Mouse (Mus musculus) neutrophil, adult 59 days (primary cell): ENCODE data around the gene Gm20708. TPM values are rescaled to one million over a fixed set of nuclear protein-coding genes. Genes with fewer than 3 reads are reported as not detected.

Experiments used
- total RNA-seq, 2 experiments: library from RNA; stranded (reverse); gene quantifications; 1 replicate in 1 of 2; 2 replicates in 1 of 2; pipeline ENCODE4 v1.2.4; 2023

The Gm20708 gene
- 1 to 10 TPM in 1 of 2 experiments, under 1 TPM in 1; 0.60 to 2.2 TPM for total RNA-seq

GRCm38 (mm10) chr11:117809407-117810311 is at the start of gene Gm20708, which contains the start of gene Syngr2:
Gm20708 (plus strand) TSS chr11:117809668.
Syngr2 (plus strand) TSS chr11:117809668.

GRCm38 (mm10) chr11:117781993-117782704 is 27.3 kb upstream of the Gm20708 start, which contains the start of the genes Tmc8 and Tmc6:
Tmc8 (plus strand) TSS chr11:117782076.
Tmc6 (minus strand) TSS chr11:117782198.

GRCm38 (mm10) chr11:117797511-117798159 is 11.8 kb upstream of the Gm20708 start, which contains the start of gene 6030468B19Rik:
6030468B19Rik (plus strand) TSS chr11:117797660.

GRCm38 (mm10) chr11:117825333-117826101 is 16.0 kb downstream of the Gm20708 start, which contains the start of the genes Afmid and Tk1:
Afmid (plus strand) TSS chr11:117825924.
Tk1 (minus strand) TSS chr11:117826092.

GRCm38 (mm10) chr11:117848985-117849671 is 39.7 kb downstream of the Gm20708 start, which contains the start of gene Birc5:
Birc5 (plus strand) TSS chr11:117849251.

GRCm38 (mm10) chr11:117860601-117861000 is 51.1 kb downstream of the Gm20708 start, which contains the start of gene Tmem235:
Tmem235 (plus strand) TSS chr11:117860752.

GRCm38 (mm10) chr11:117872861-117873608 is 63.6 kb downstream of the Gm20708 start, which contains the start of gene Tha1:
Tha1 (minus strand) TSS chr11:117873481.

Other genes with a start within 250 kb of the Gm20708 start
- 10 to 100 TPM; 35.3 to 36.0 TPM for gene Tnrc6c, start 155.4 kb upstream of the Gm20708 start, total RNA-seq
- gene Tmc8, start 27.6 kb upstream of the Gm20708 start, total RNA-seq, result 10 to 100 TPM; 41.3 to 45.7 TPM
- gene Tmc6, start 27.5 kb upstream of the Gm20708 start, total RNA-seq, result 100 to 1,000 TPM; 102 to 134 TPM
- 1 to 10 TPM in 1 of 2 experiments, not detected in 1; 1.4 TPM for gene 6030468B19Rik, start 12.0 kb upstream of the Gm20708 start, total RNA-seq
- 100 to 1,000 TPM in 1 of 2 experiments, 10 to 100 TPM in 1; 97.8 to 110 TPM for gene Syngr2, start within 50 bp of the Gm20708 start, total RNA-seq
- gene Afmid, start 16.3 kb downstream of the Gm20708 start, total RNA-seq, result 1 to 10 TPM; 3.5 to 4.6 TPM
- 10 to 100 TPM; 65.5 to 67.7 TPM for gene Tk1, start 16.4 kb downstream of the Gm20708 start, total RNA-seq
- gene Birc5, start 39.6 kb downstream of the Gm20708 start, total RNA-seq, result 10 to 100 TPM; 70.2 to 73.7 TPM
- gene Tmem235, start 51.1 kb downstream of the Gm20708 start, total RNA-seq, result not detected
- gene Tha1, start 63.8 kb downstream of the Gm20708 start, total RNA-seq, result under 1 TPM in 1 of 2 experiments, not detected in 1; 0.51 TPM
- 10 to 100 TPM; 28.6 to 40.3 TPM for gene Socs3, start 160.4 kb downstream of the Gm20708 start, total RNA-seq
- gene Pgs1, start 176.6 kb downstream of the Gm20708 start, total RNA-seq, result 10 to 100 TPM; 85.9 to 87.7 TPM